8 mouse cellular contexts compared by ENCODE assay signal in the genomic region with DNA sequence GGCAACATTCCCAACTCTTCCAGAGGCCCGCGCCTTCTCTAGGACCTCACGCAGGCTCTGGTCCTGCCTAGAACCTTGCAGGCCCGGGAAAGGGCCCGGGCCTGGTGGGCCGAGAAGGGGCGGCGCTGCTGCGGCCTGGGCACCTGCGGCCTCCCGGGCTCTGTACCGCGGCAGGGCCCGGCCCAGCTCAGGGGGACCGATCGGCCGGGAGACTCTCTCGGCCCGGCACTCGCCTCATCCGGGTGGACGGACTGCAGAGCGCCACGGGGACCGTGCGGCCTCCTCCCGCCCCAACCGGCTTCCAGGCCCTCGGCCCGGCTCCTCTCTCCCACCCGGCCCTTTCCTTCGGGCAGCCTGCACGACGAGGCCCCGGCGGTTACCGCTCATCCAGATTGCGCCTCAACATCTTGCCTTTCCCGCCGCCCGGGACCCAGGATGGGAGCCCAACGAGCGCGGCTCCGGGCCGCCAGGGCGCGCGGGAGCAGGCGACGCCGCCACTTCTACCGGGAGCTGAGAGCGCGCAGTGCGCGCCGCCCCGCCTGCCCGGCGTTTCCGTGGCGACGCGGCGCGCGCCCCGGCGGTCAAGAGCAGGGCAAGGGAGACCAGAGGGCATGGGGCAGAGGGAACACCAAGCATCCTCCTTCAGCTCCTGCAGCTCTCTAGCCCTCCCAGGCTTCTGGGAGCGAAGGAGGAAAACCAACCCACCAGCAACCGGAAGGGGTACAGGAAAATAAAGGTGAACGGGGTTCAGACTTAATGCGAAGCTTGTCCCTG. TPM values are rescaled to one million over a fixed set of nuclear protein-coding genes. Genes with fewer than 3 reads are reported as not detected.
A peak's percentile ranks its signal among the peaks of the same experiment; 100 is the strongest.
DNase-seq lines count a peak whose midpoint lies in the region; ATAC-seq and TF ChIP-seq lines count a peak whose summit lies in the region.

A gene (minus strand): TSS at position 698 of the 774 bp plus-strand sequence.

- no peaks in the 10 kb centered on the region for H3K27me3 ChIP-seq in heart, embryonic 13.5 days (replicated peaks)
- H3K27me3 ChIP-seq in kidney, postnatal 0 days (ENCODE audit: insufficient read depth, low read length), result no peaks in the 10 kb centered on the region
- 0 out of 2 replicates have a peak, but pooled peaks cover 5% of the 10 kb centered on the region for H3K27me3 ChIP-seq in liver, embryonic 13.5 days
- H3K27me3 ChIP-seq in stomach, embryonic 16.5 days (ENCODE audit: control insufficient read depth, insufficient read depth, low read length), result no peaks in the 10 kb centered on the region

- peak within 1 kb of the TSS; percentile 74 for H3K4me2 ChIP-seq in heart, embryonic 13.5 days
- peak within 1 kb of the TSS; percentile 76 for H3K4me2 ChIP-seq in kidney, postnatal 0 days (ENCODE audit: low read length)
- H3K4me2 ChIP-seq in liver, embryonic 13.5 days, result peak within 1 kb of the TSS; percentile 79
- H3K4me2 ChIP-seq in stomach, embryonic 16.5 days (ENCODE audit: low read depth, low read length), result peak within 1 kb of the TSS; percentile 87

- ATAC-seq in heart, embryonic 13.5 days (ENCODE audit: extremely low read depth, insufficient number of reproducible peaks, low FRiP score, low TSS enrichment), result peak; percentile 77
- peak; percentile 93 for ATAC-seq in kidney, postnatal 0 days (replicated peaks; ENCODE audit: low FRiP score, low read depth)
- ATAC-seq in liver, embryonic 13.5 days (ENCODE audit: low read depth), result peak; percentile 88
- ATAC-seq in stomach, embryonic 16.5 days (ENCODE audit: insufficient read depth, low FRiP score), result peak; percentile 89

- no peak for TF ChIP-seq CTCF in bone marrow macrophage, adult 2 months (IDR thresholded peaks at IDR 0.05; ENCODE audit: low read depth, low read length)
- TF ChIP-seq CTCF in embryonic fibroblast, embryonic 13.5 days (IDR thresholded peaks at IDR 0.05; ENCODE audit: borderline replicate concordance, insufficient read depth, low read length), result no peak
- TF ChIP-seq CTCF in kidney, postnatal 0 days (IDR thresholded peaks at IDR 0.05; ENCODE audit: low read depth), result no peak

- DNase-seq in B cell, adult 2 months, result peak; percentile 41 to 53
- DNase-seq in kidney, postnatal 0 days (ENCODE audit: low spot score), result peak; percentile 75
- peak; percentile 21 for DNase-seq in liver, embryonic 13.5 days
- peak; percentile 86 for DNase-seq in neural tube, embryonic 10.5 days (ENCODE audit: extremely low spot score, low spot score)

- no peaks in the 10 kb centered on the region for H3K9me3 ChIP-seq in heart, embryonic 13.5 days
- H3K9me3 ChIP-seq in kidney, postnatal 0 days (replicated peaks; ENCODE audit: low read length), result no peaks in the 10 kb centered on the region
- no peaks in the 10 kb centered on the region for H3K9me3 ChIP-seq in liver, embryonic 13.5 days (replicated peaks)
- no peaks in the 10 kb centered on the region for H3K9me3 ChIP-seq in stomach, embryonic 16.5 days (replicated peaks; ENCODE audit: control insufficient read depth, low read length)

- peak within 1 kb of the TSS; percentile 72 for H3K4me3 ChIP-seq in bone marrow macrophage, adult 2 months (ENCODE audit: insufficient read depth, low read length)
- peak within 1 kb of the TSS; percentile 96 for H3K4me3 ChIP-seq in embryonic fibroblast, embryonic 13.5 days (ENCODE audit: insufficient read depth, low read length)
- H3K4me3 ChIP-seq in heart, embryonic 13.5 days, result peak within 1 kb of the TSS; percentile 81
- H3K4me3 ChIP-seq in kidney, postnatal 0 days (replicated peaks; ENCODE audit: low read depth, low read length), result peak within 1 kb of the TSS; percentile 75
- H3K4me3 ChIP-seq in liver, embryonic 13.5 days (replicated peaks), result peak within 1 kb of the TSS; percentile 71
- H3K4me3 ChIP-seq in stomach, embryonic 16.5 days (replicated peaks; ENCODE audit: low read length), result peak within 1 kb of the TSS; percentile 61

- TF ChIP-seq POLR2A in bone marrow macrophage, adult 2 months (IDR thresholded peaks at IDR 0.05; ENCODE audit: borderline replicate concordance, low read depth, low read length), result no peak
- TF ChIP-seq POLR2A in embryonic fibroblast, embryonic 13.5 days (IDR thresholded peaks at IDR 0.05; ENCODE audit: low read depth, low read length), result peak; percentile 57

- 0 out of 2 replicates have a peak, but pooled peaks cover 4% of the 10 kb centered on the region for H3K4me1 ChIP-seq in bone marrow macrophage, adult 2 months (ENCODE audit: control insufficient read depth, insufficient read depth, low read length)
- peaks cover 5% of the 10 kb centered on the region; the same call in 1 of the 2 replicates for H3K4me1 ChIP-seq in embryonic fibroblast, embryonic 13.5 days (ENCODE audit: control insufficient read depth, insufficient read depth, low read length)
- peaks cover 8% of the 10 kb centered on the region for H3K4me1 ChIP-seq in heart, embryonic 13.5 days
- no peaks in the 10 kb centered on the region for H3K4me1 ChIP-seq in kidney, postnatal 0 days (replicated peaks; ENCODE audit: insufficient read depth, low read length)
- H3K4me1 ChIP-seq in liver, embryonic 13.5 days (replicated peaks), result peaks cover 10% of the 10 kb centered on the region
- H3K4me1 ChIP-seq in stomach, embryonic 16.5 days (ENCODE audit: control insufficient read depth, insufficient read depth, low read length), result peaks cover 6% of the 10 kb centered on the region

- WGBS in heart, embryonic 13.5 days, result under 1% methylated on average over 63 of the region's 74 CpGs
- under 1% methylated on average over 52 of the region's 74 CpGs for WGBS in kidney, postnatal 0 days
- WGBS in liver, embryonic 13.5 days (ENCODE audit: insufficient replicate concordance), result under 1% methylated on average over 71 of the region's 74 CpGs
- WGBS in stomach, embryonic 16.5 days, result under 1% methylated on average over 66 of the region's 74 CpGs

- no peak within 1 kb of the TSS for H3K27ac ChIP-seq in bone marrow macrophage, adult 2 months (ENCODE audit: insufficient read depth, low read depth, low read length)
- peak within 1 kb of the TSS; percentile 54; the same call in 1 of the 2 replicates for H3K27ac ChIP-seq in embryonic fibroblast, embryonic 13.5 days (ENCODE audit: insufficient read depth, low read length)
- peak within 1 kb of the TSS; percentile 84 for H3K27ac ChIP-seq in heart, embryonic 13.5 days (replicated peaks)
- H3K27ac ChIP-seq in kidney, postnatal 0 days, result peak within 1 kb of the TSS; percentile 90
- H3K27ac ChIP-seq in liver, embryonic 13.5 days, result peak within 1 kb of the TSS; percentile 39
- peak within 1 kb of the TSS; percentile 84 for H3K27ac ChIP-seq in stomach, embryonic 16.5 days (ENCODE audit: low read length)

- peak within 1 kb of the TSS; percentile 93 for H3K9ac ChIP-seq in heart, embryonic 13.5 days
- H3K9ac ChIP-seq in kidney, postnatal 0 days (ENCODE audit: low read depth, low read length), result peak within 1 kb of the TSS; percentile 97
- H3K9ac ChIP-seq in liver, embryonic 13.5 days, result peak within 1 kb of the TSS; percentile 80
- peak within 1 kb of the TSS; percentile 90 for H3K9ac ChIP-seq in stomach, embryonic 16.5 days (ENCODE audit: low read length)

- H3K36me3 ChIP-seq in heart, embryonic 13.5 days, result peaks cover 25% of the 10 kb centered on the region
- H3K36me3 ChIP-seq in kidney, postnatal 0 days (ENCODE audit: insufficient read depth, low read length), result 0 out of 2 replicates have a peak, but pooled peaks cover 13% of the 10 kb centered on the region
- H3K36me3 ChIP-seq in liver, embryonic 13.5 days, result 0 out of 2 replicates have a peak, but pooled peaks cover 3% of the 10 kb centered on the region
- peaks cover 8% of the 10 kb centered on the region; the same call in 1 of the 2 replicates for H3K36me3 ChIP-seq in stomach, embryonic 16.5 days (ENCODE audit: control insufficient read depth, insufficient read depth, low read length)

RNA-seq across cellular contexts. Expression of the gene that starts here (rescaled TPM):
- polyA plus RNA-seq in bone marrow macrophage, adult 2 months (2012; ENCODE audit: insufficient read depth, insufficient read length, missing spikeins), result 5.0 and 9.1 TPM in 2 replicates
- 73.5 and 102 TPM in 2 replicates for polyA plus RNA-seq in embryonic fibroblast, embryonic 13.5 days (2011; ENCODE audit: insufficient read length, low read depth, missing spikeins)
- polyA plus RNA-seq in heart, embryonic 13.5 days (2015; fragmentation: Nextera tagmentation; extraction: Ambion mirVana), result 59.5 and 64.4 TPM in 2 replicates
- polyA plus RNA-seq in kidney, postnatal 0 days (2015; fragmentation: Nextera tagmentation; extraction: Ambion mirVana), result 96.5 and 100 TPM in 2 replicates
- polyA plus RNA-seq in liver, embryonic 13.5 days (2015; fragmentation: Nextera tagmentation; extraction: Ambion mirVana), result 21.2 and 26.5 TPM in 2 replicates
- 58.7 and 74.3 TPM in 2 replicates for polyA plus RNA-seq in stomach, embryonic 16.5 days (2015; fragmentation: Nextera tagmentation; extraction: Ambion mirVana)

Comparison
In these comparisons a context has a peak if more than half of its experiments do, and no peak if none do; other contexts are left out.
1. DNase-seq: peak in every context shown above with its lines; median percentile 86 in neural tube, embryonic 10.5 days; 75 in kidney, postnatal 0 days; 47 in B cell, adult 2 months; 21 in liver, embryonic 13.5 days.